Mouse (Mus musculus): ENCODE data around the gene Sec13. TPM values are rescaled to one million over a fixed set of nuclear protein-coding genes. Genes with fewer than 3 reads are reported as not detected.
A peak's percentile ranks its signal among the peaks of the same experiment; 100 is the strongest.
"Not testable (repeated sequence)": the region's sequence is repeated elsewhere in the genome, so short reads cannot be mapped to it uniquely, and the experiment has no call there.

Gene Sec13
- total RNA-seq, 2 experiments from 2014 or later: 64.4 to 65.6 TPM

- DNase-seq (ENCODE audit: low spot score in 2 of 2): no peak
- intact Hi-C loops (cut with DNase I): no loop called here
Measured at GRCm38 (mm10) chr6:113714797-113715196, 25.7 kb downstream of the Sec13 start.

DNA sequence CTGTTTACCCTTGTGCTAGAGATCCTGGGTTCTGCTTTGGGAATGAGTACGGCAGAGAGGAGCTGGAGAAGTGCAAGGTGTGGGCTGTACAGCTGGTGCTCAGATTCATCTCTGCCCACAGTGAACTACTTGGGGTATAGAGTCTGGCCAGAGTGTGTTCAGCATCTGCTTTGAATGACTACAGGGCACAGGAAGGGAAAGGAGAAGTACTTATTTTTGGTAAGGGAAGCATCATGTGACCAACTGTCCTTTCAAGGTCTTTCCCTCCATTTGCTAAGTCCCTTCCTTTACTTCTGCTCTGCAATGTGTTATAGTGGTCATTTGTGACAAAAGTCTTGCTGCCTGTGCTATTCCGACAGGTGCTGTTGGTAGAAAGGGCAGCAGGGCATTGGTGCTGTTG lies 26.3 kb downstream of the Sec13 start:
- intact Hi-C loops (cut with DNase I): no loop called here

GRCm38 (mm10) chr6:113713389-113713788 lies 27.2 kb downstream of the Sec13 start:
- intact Hi-C loops (cut with DNase I); DNase-seq (ENCODE audit: low spot score in 2 of 2): not testable (repeated sequence)

More for the DNA sequence above, 26.3 kb downstream of the Sec13 start:
- no peak for DNase-seq (ENCODE audit: low spot score in 2 of 2)

DNA sequence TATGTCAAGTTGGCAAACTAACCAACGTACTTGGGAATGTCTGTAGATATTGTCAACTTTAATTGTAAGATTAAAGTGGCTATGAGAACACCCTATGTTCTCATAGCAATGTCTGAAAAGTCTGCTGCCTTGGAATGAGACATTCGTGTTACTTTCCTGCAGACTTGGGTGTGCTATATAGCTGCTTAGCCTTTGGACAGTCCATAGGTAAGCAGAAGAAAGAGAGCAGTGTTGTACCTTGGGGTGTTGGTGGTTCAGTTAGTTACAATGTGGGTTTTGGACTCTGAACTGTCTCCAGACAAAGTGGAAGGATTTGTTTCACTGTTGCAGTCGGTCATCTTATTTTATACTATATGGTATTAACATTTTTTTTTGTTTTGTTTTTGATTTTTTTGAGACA lies 27.8 kb downstream of the Sec13 start:
- no peak for DNase-seq (ENCODE audit: low spot score in 2 of 2)
- intact Hi-C loops (cut with DNase I): no loop called here

DNA sequence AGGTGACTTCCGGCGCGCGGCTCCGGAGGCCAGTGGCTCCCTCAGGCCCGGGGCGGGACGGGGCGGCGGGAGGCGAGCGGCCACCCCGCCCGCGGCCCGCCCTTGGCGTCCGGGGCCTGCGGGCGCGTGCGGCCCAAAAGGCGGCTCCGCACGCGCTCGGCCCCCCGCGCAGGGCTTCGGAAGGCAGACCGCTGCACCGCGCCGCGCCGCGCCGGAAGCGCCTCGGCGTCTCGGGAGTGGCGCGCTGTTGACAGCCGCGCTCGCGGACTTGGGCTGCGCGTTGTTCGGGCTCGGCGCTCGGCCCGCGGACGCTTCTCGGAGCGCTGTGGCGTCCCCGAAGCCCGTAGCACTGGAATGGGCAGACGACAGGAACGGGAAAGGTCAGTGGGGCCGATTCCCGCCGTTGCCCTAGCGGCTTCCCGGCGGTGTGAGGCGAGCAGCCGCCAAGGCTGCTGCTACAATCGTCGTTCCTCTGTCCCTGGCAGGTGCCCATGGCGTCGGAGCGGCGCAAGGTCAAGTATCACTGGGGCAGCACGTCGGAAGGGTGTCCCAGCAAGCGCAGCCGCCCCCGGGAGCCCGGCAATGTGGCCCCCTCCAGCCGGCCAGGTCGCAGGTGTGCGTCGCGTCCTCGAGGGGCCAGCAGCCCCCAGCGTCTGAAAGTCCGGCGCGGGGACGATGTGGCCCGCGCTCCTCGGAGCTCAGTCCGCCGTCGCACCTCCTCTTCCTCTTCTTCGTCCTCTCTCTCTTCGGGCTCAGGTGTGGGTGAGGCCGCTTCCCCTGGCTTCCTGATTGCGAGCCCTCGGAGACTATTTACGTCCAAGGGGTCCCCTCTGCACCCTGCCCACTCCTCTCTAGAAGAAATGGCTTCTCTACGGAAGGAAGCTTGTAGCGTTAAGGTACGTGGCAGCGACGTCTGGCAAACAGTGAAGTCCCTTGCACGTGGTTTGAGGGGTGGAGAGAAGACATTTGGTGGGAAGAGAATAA lies 43.0 kb downstream of the Sec13 start:
- intact Hi-C loops (cut with DNase I): loop anchor here (5.0 kb wide), 1 partner anchor 60 kb away; the partner anchor contains the start of gene Irak2
- DNase-seq (ENCODE audit: low spot score in 2 of 2): peak in 1 of 2 experiments; percentile 12

GRCm38 (mm10) chr6:113696582-113697221 lies 43.8 kb downstream of the Sec13 start, which contains the start of gene Tatdn2:
Gene Tatdn2, plus strand, starts transcription at chr6:113697050.
- intact Hi-C loops (cut with DNase I): loop anchor here (5.0 kb wide), 1 partner anchor 59 kb away; the partner anchor contains the start of gene Irak2

GRCm38 (mm10) chr6:113695766-113696355 lies 44.7 kb downstream of the Sec13 start:
- no peak for DNase-seq (ENCODE audit: low spot score in 2 of 2)
- intact Hi-C loops (cut with DNase I): loop anchor here (5.0 kb wide), 1 partner anchor 59 kb away; the partner anchor contains the start of gene Irak2

More at GRCm38 (mm10) chr6:113696582-113697221, 43.8 kb downstream of the Sec13 start, which contains the start of gene Tatdn2:
- peak; percentile 95 to 97 for DNase-seq (ENCODE audit: low spot score in 2 of 2)

GRCm38 (mm10) chr6:113695203-113695602 lies 45.3 kb downstream of the Sec13 start:
- DNase-seq (ENCODE audit: low spot score in 2 of 2): no peak

DNA sequence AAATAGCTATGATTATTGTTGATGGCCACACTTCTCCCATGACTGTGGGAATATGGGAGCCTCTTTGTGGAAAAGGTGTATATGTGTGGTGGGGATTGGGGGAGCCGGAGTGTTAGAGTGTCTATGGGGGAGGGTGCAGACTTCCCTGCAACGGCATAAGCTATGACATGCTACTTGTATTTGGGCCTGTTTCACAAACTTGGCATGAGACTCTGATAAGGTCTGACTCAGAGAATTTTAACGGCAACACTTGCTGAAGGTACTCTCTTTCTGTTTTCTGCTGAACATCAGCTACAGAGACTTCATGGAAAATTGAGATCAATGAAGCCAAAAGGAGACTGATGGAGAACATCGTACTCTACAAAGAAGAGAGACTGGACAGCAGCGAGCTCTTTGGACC lies 47.2 kb downstream of the Sec13 start:
- no peak for DNase-seq (ENCODE audit: low spot score in 2 of 2)
- intact Hi-C loops (cut with DNase I): no loop called here

More at GRCm38 (mm10) chr6:113695203-113695602, 45.3 kb downstream of the Sec13 start:
- intact Hi-C loops (cut with DNase I): loop anchor here (5.0 kb wide), 1 partner anchor 58 kb away; the partner anchor contains the start of gene Irak2

GRCm38 (mm10) chr6:113692661-113693133 lies 47.8 kb downstream of the Sec13 start:
- no peak for DNase-seq (ENCODE audit: low spot score in 2 of 2)
- intact Hi-C loops (cut with DNase I): no loop called here

DNA sequence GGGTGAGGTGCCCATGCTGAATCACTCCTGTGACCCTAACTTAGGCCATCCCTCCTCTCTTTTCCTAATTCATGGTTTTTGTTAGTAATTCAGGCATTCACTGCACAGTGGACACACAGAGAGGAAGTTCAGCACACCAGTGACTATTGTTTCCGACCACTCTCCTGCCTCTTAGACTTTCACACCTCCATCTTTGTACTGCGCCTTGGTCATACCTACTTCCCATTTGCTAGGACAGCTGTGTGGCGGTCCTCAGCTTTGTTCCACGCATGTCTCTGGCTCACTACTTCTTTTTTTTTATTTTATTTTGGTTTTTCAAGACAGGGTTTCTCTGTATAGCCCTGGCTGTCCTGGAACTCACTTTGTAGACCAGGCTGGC lies 49.5 kb downstream of the Sec13 start:
- no peak for DNase-seq (ENCODE audit: low spot score in 2 of 2)
- intact Hi-C loops (cut with DNase I): no loop called here

GRCm38 (mm10) chr6:113690400-113691083 lies 50.0 kb downstream of the Sec13 start:
- intact Hi-C loops (cut with DNase I): no loop called here
- DNase-seq (ENCODE audit: low spot score in 2 of 2): no peak

DNA sequence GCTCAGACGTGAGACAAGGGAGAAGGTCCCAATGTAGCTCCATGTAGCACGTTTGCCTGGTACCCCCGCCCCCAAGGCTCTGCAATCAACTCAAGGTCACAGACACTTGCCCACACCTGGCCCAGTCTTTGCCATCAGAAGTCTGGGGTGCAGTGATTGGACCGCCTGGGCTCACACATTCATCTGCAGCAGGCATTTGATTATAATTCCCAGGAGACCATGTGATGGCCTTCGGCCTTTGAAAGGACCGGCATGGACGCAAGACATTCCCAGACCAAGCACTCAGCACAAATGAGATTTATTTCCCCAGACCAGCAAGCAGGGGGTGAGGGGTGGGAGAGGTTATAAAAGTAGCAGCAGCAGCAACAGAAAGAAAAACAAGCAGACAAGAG lies 50.5 kb downstream of the Sec13 start:
- no peak for DNase-seq (ENCODE audit: low spot score in 2 of 2)
- intact Hi-C loops (cut with DNase I): no loop called here

- intact Hi-C loops (cut with DNase I): no loop called here
- no peak for DNase-seq (ENCODE audit: low spot score in 2 of 2)
Measured at GRCm38 (mm10) chr6:113686551-113687125, 53.9 kb downstream of the Sec13 start.

DNA sequence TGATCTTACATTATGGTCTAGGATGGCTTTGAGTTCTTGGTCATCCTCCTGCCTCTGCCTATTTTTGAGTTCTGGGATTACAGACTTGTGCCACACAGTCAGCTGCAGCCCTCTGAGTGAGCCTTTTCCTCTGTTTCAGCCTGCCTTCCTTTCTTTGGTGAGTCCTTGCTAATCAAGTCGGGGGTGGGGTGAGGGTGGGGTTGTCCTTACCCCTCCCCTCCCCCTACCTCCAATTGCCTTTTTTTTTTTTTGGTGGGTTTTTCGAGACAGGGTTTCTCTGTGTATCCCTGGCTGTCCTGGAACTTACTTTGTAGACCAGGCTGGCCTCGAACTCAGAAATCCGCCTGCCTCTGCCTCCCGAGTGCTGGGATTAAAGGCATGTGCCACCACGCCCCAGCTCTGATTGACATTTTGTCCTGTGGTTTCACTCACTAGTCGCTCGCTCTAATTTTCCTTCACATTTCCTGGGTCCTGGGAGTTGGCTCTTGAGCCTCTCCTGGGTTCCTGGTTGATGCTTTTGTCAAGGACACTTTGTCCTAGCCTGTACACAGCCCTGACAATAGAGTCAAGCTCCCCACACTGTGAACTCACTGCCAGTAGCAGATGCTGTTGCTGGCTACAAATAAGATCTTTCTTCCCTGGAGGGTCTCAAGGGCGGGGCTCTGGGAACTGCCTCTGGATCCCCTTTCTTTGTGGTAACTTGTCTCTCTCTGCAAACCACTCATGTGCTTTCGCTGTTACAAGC lies 57.3 kb downstream of the Sec13 start:
- intact Hi-C loops (cut with DNase I): no loop called here
- DNase-seq (ENCODE audit: low spot score in 2 of 2): no peak

GRCm38 (mm10) chr6:113681271-113681670 lies 59.3 kb downstream of the Sec13 start:
- intact Hi-C loops (cut with DNase I): loop anchor here (2.0 kb wide), 1 partner anchor 40 kb away; no protein-coding TSS in a partner anchor
- peak; percentile 73 to 74 for DNase-seq (ENCODE audit: low spot score in 2 of 2)

GRCm38 (mm10) chr6:113679993-113680566 lies 60.5 kb downstream of the Sec13 start:
- DNase-seq (ENCODE audit: low spot score in 2 of 2): no peak
- intact Hi-C loops (cut with DNase I): loop anchor here (2.0 kb wide), 1 partner anchor 39 kb away; no protein-coding TSS in a partner anchor
